Mouse (Mus musculus): ENCODE data around the gene Sec14l1.

- no peak for TF ChIP-seq CTCF (IDR thresholded peaks at IDR 0.05; ENCODE audit: low read depth)
- TF ChIP-seq EP300 (IDR thresholded peaks at IDR 0.05; ENCODE audit: low read depth), result no peak
Measured at GRCm38 (mm10) chr11:117087036-117087799, 27.8 kb upstream of the Sec14l1 start.

Measured in liver, postnatal 0 days (tissue).